Mouse (Mus musculus) stomach, postnatal 0 days (tissue): ENCODE measurements around the gene Prss42. TPM values are rescaled to one million over a fixed set of nuclear protein-coding genes. Genes with fewer than 3 reads are reported as not detected.

Source experiments
- ATAC-seq: fragments of 200-750 bp; cut with Nextera tagmentation; 2 replicates; pipeline ENCODE4 v1.8.0; 2017; ENCODE audit not compliant: low FRiP score, low TSS enrichment
- DNase-seq: peaks from one replicate; pipeline ENCODE4 v3.0.0-alpha.2; 2016; ENCODE audit warnings: low spot score
- H3K27ac ChIP-seq: fragments of 300-500 bp; sonication (generic); replicated peaks from 2 replicates; pipeline ENCODE4 v1.5.1; 2014; ENCODE audit warnings: mild to moderate bottlenecking, control low read depth
- H3K27me3 ChIP-seq: fragments of 300-500 bp; sonication (generic); 2 replicates; pipeline ENCODE4 v1.6.1; 2014; ENCODE audit warnings: low read length; ENCODE audit not compliant: control insufficient read depth, insufficient read depth
- H3K36me3 ChIP-seq: fragments of 300-500 bp; sonication (generic); 2 replicates; pipeline ENCODE4 v1.6.1; 2014; ENCODE audit warnings: low read length, mixed read lengths; ENCODE audit not compliant: control insufficient read depth, insufficient read depth
- H3K4me1 ChIP-seq: fragments of 300-500 bp; sonication (generic); replicated peaks from 2 replicates; pipeline ENCODE4 v1.6.1; 2014; ENCODE audit warnings: antibody characterized with exemption; ENCODE audit not compliant: control insufficient read depth, insufficient read depth
- H3K4me2 ChIP-seq: fragments of 300-500 bp; sonication (generic); replicated peaks from 2 replicates; pipeline ENCODE4 v1.6.1; 2014; ENCODE audit warnings: low read depth, mild to moderate bottlenecking, control low read depth, moderate library complexity
- H3K4me3 ChIP-seq: fragments of 300-500 bp; sonication (generic); 2 replicates; pipeline ENCODE4 v1.5.1; 2014; ENCODE audit warnings: low read depth, low read length, control low read depth
- H3K9ac ChIP-seq: fragments of 300-500 bp; sonication (generic); 2 replicates; pipeline ENCODE4 v1.6.1; 2014; ENCODE audit warnings: mild to moderate bottlenecking, low read length, control low read depth, mixed read lengths
- H3K9me3 ChIP-seq: fragments of 300-500 bp; sonication (generic); 2 replicates; pipeline ENCODE4 v1.6.1; 2016; ENCODE audit warnings: low read length; ENCODE audit not compliant: control insufficient read depth
- CTCF ChIP-seq: IDR thresholded peaks from 2 replicates; pipeline ENCODE4 v1.5.1; 2016; ENCODE audit warnings: antibody characterized with exemption, low read depth, mild to moderate bottlenecking, moderate library complexity
- EP300 ChIP-seq: optimal IDR thresholded peaks from 2 replicates; pipeline ENCODE3; 2016; ENCODE audit warnings: antibody characterized with exemption
- WGBS: fragments of 180-500 bp; shearing (Covaris S2); extraction: QIAGEN DNeasy Blood & Tissue Kit; methylation state at CpG from one replicate; pipeline ENCODE4 v1.1.7; 2014; 5-methylcytosine and 5-hydroxymethylcytosine counted together
- polyA plus RNA-seq: library from polyadenylated mRNA; unstranded; fragments of >200 nt; fragmentation: Nextera tagmentation; extraction: Ambion mirVana; gene quantifications from 2 replicates; pipeline ENCODE4 v1.2.1, GENCODE M21; 2015

The Prss42 gene
- polyA plus RNA-seq, result not detected in 2 replicates

DNA sequence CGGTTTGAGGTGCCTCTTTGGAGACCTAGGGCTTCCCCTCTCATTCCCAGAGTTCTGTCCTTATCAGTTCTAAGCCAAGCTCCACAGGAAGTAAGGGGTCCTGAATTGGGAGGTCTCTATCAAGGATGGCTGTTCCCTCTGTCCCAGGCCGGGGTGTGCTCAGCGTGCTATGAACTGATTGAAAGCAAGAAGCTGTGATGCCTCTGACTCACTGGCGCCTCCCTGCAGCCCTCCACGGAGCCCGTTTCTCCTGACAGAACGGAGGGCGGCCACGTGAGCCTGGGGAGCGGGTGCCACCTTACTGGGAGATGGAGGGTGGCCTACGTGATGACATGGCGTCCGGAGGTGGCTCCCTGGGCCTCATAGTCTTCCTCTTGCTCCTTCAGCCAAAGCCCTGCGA, at the start of gene Prss42:
Prss42 (plus strand) TSS at position 301 of the 400 bp plus-strand sequence.
- H3K4me1 ChIP-seq, result no peaks in the 10 kb centered on the region
- no peaks in the 10 kb centered on the region for H3K27me3 ChIP-seq
- 90% methylated on average over 14 of the region's 14 CpGs for WGBS
- no peak within 1 kb of the TSS for H3K4me3 ChIP-seq
- H3K9ac ChIP-seq, result no peak within 1 kb of the TSS
- TF ChIP-seq EP300 (no peak), CTCF (no peak)
- DNase-seq (no peak), ATAC-seq (no peak)
- no peak within 1 kb of the TSS for H3K4me2 ChIP-seq
- no peaks in the 10 kb centered on the region for H3K36me3 ChIP-seq
- H3K27ac ChIP-seq, result no peak within 1 kb of the TSS
- no peaks in the 10 kb centered on the region for H3K9me3 ChIP-seq

- no peaks in the 10 kb centered on the region for H3K4me1 ChIP-seq
- 72% methylated on average over 2 of the region's 2 CpGs for WGBS
- H3K9me3 ChIP-seq, result no peaks in the 10 kb centered on the region
- H3K27me3 ChIP-seq, result no peaks in the 10 kb centered on the region; the same call in none of the 2 replicates
- no peak for DNase-seq
- H3K27ac ChIP-seq, result no peak overlapping the region
- no peak overlapping the region for H3K9ac ChIP-seq
- TF ChIP-seq EP300, result no peak
- H3K4me2 ChIP-seq, result no peak overlapping the region
- H3K4me3 ChIP-seq, result no peak overlapping the region
- no peak for ATAC-seq
- H3K36me3 ChIP-seq, result no peaks in the 10 kb centered on the region
Measured at GRCm38 (mm10) chr9:110748451-110748850, 49.5 kb upstream of the Prss42 start.

DNA sequence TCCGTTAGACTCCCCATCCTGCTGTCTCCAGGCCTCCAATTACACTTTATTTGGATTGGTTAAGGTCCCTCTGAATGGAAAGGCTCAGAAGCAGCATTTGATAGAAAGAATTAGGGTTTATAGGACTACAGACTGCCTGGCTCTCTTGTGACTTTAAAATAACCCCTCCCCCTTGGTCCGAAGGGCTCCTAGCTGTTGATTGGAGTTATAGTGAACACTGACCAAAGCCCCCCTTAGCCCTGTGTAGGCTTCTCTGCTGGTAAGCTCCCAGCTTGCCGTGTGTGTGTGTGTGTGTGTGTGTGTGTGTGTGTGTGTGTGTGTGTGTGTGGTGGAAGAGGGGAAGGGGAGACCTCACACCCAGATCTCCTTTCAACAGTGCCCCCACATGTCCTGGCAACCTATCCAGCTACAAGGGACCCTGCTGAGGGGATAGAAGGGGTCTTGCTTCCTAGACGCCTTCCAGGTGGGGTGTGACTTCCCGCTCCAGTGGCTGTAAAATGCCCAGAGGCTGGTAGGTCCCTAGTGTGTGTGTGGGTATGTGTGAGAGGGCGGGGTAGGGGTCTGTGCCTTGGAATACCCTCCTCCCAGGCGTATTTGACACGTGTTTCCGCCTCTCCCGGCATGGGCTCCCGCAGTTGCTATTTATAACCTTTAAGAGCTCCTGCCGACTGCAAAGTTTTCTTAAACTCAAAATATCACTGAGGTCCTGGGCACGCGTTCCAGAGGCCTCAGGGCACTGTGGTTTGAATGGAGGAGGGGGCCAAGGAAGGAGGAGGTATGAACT, 47.4 kb upstream of the Prss42 start:
- no peak overlapping the region for H3K9ac ChIP-seq
- H3K4me2 ChIP-seq, result no peak overlapping the region
- WGBS, result 24% methylated on average over 14 of the region's 14 CpGs
- H3K9me3 ChIP-seq, result no peaks in the 10 kb centered on the region
- H3K4me1 ChIP-seq, result no peaks in the 10 kb centered on the region
- no peak for TF ChIP-seq EP300
- no peak for TF ChIP-seq CTCF
- H3K27ac ChIP-seq, result no peak overlapping the region
- no peak overlapping the region for H3K4me3 ChIP-seq
- DNase-seq (no peak), ATAC-seq (no peak)
- no peaks in the 10 kb centered on the region for H3K27me3 ChIP-seq
- H3K36me3 ChIP-seq, result no peaks in the 10 kb centered on the region

- Histone ChIP-seq H3K4me2 (no peak overlapping the region), H3K4me1 (no peaks in the 10 kb centered on the region), H3K9me3 (no peaks in the 10 kb centered on the region), H3K27ac (no peak overlapping the region), H3K9ac (no peak overlapping the region), H3K36me3 (no peaks in the 10 kb centered on the region), H3K4me3 (no peak overlapping the region), H3K27me3 (no peaks in the 10 kb centered on the region)
- TF ChIP-seq CTCF (no peak), EP300 (no peak)
- ATAC-seq (no peak), DNase-seq (no peak)
- WGBS, result 80% methylated on average over 5 of the region's 5 CpGs
Measured at GRCm38 (mm10) chr9:110751412-110751811, 46.6 kb upstream of the Prss42 start.

DNA sequence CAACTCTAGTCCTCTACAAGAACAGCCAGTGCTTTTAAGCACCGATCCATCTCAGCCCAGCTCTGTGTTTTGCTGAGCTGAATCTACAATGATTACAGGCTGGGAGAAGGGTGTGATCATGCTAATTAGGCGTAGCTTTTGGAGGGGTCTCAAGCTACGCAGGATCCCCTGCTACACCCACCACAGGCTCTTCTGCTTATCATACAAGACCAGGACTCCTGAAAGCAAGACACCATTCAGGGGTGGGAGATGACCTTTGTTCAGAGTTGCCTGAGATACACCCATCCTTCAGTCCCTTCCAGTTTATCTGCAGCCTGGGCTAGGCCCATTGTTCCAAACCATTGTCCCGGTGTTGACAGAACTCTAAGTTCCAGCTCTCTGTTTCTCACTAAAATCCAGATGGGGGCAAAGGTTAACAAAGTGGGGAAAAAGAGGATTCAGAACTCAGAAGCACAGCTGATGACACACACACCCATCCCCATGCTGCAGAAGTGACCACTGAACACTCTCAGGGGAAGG, 45.0 kb upstream of the Prss42 start:
- ATAC-seq, result no peak
- WGBS, result 78% methylated on average over 4 of the region's 4 CpGs

GRCm38 (mm10) chr9:110753773-110754172, 44.2 kb upstream of the Prss42 start:
- Histone ChIP-seq H3K27ac (no peak overlapping the region), H3K9me3 (no peaks in the 10 kb centered on the region), H3K27me3 (no peaks in the 10 kb centered on the region), H3K9ac (no peak overlapping the region), H3K4me3 (no peak overlapping the region), H3K36me3 (no peaks in the 10 kb centered on the region), H3K4me2 (no peak overlapping the region), H3K4me1 (0 out of 2 replicates have a peak, but pooled peaks cover 2% of the 10 kb centered on the region)
- TF ChIP-seq CTCF, result no peak
- no peak for TF ChIP-seq EP300
- DNase-seq, result no peak
- no peak for ATAC-seq
- WGBS, result 74% methylated on average over 4 of the region's 4 CpGs

More for the DNA sequence above, 45.0 kb upstream of the Prss42 start:
- no peak overlapping the region for H3K9ac ChIP-seq
- no peak overlapping the region for H3K4me3 ChIP-seq
- H3K27me3 ChIP-seq, result no peaks in the 10 kb centered on the region
- H3K4me2 ChIP-seq, result no peak overlapping the region
- no peaks in the 10 kb centered on the region for H3K4me1 ChIP-seq
- DNase-seq, result no peak
- H3K9me3 ChIP-seq, result no peaks in the 10 kb centered on the region
- H3K36me3 ChIP-seq, result no peaks in the 10 kb centered on the region
- no peak overlapping the region for H3K27ac ChIP-seq
- TF ChIP-seq CTCF (no peak), EP300 (no peak)
